Mouse (Mus musculus) liver, embryonic 14.5 days (tissue): Measurements from ENCODE around the gene Klc3.

Experiments used
- CTCF ChIP-seq: IDR thresholded peaks from 2 replicates; pipeline ENCODE4 v1.5.1; 2016; ENCODE audit warnings: antibody characterized with exemption, low read depth, control low read depth
- EP300 ChIP-seq: IDR thresholded peaks from 2 replicates; pipeline ENCODE4 v1.6.1; 2016; ENCODE audit warnings: antibody characterized with exemption, low read depth

DNA sequence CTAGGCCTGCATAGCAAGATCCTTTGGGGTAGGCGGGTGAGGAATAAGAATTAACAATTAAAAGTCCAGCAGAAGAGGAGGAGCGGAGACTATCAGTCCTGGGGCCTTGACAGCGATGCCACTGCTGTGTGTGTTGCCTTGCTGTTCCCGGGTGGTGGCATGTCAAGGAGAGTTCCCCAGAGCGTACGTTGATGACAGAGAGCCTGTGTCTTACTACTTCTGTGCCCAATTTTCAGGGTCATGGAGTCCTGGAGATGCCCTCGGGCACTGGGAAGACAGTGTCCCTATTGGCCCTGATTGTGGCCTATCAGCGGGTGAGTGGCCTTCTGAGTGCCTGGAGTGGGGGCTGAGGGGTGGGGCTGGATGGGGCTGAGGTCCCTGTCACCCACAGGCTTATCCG is 20.2 kb downstream of the Klc3 start:
- TF ChIP-seq EP300 (no peak), CTCF (no peak)
